Mouse (Mus musculus): ENCODE measurements around the gene Spp2. TPM values are rescaled to one million over a fixed set of nuclear protein-coding genes. Genes with fewer than 3 reads are reported as not detected.

Gene Spp2
- polyA plus RNA-seq, 1 experiment, result not detected

- Histone ChIP-seq H3K79me2 (ENCODE audit: control insufficient read depth, insufficient read depth) (no peaks in the 10 kb centered on the region), H3K27me3 (ENCODE audit: control insufficient read depth, insufficient read depth, insufficient read length) (no peaks in the 10 kb centered on the region), H3K4me2 (ENCODE audit: low read depth) (no peak overlapping the region), H3K36me3 (ENCODE audit: control insufficient read depth, insufficient read depth) (no peaks in the 10 kb centered on the region), H3ac (ENCODE audit: control insufficient read depth, insufficient read length) (no peak overlapping the region), H3K4me3 (no peak overlapping the region)
- TF ChIP-seq REST (IDR thresholded peaks at IDR 0.05; ENCODE audit: insufficient read depth, insufficient read length) (no peak), USF1 (IDR thresholded peaks at IDR 0.05; ENCODE audit: low read depth) (no peak), TCF3 (IDR thresholded peaks at IDR 0.05; ENCODE audit: insufficient read length, low read depth) (no peak), POLR2AphosphoS2 (IDR thresholded peaks at IDR 0.05; ENCODE audit: insufficient read length, low read depth) (no peak), CEBPB (IDR thresholded peaks at IDR 0.05; ENCODE audit: insufficient read depth, poor library complexity, severe bottlenecking) (no peak), SRF (IDR thresholded peaks at IDR 0.05; ENCODE audit: control insufficient read depth, insufficient read length, low read depth) (no peak), MYOG (IDR thresholded peaks at IDR 0.05; ENCODE audit: control insufficient read depth in 1 of 3, insufficient read depth in 1 of 3, insufficient read length in 2 of 3, low read depth in 2 of 3) (no peak), TCF12 (IDR thresholded peaks at IDR 0.05; ENCODE audit: insufficient read depth, poor library complexity, severe bottlenecking) (no peak), MAX (IDR thresholded peaks at IDR 0.05; ENCODE audit: low read depth) (no peak), E2F4 (IDR thresholded peaks at IDR 0.05; ENCODE audit: insufficient read depth) (no peak), POLR2A (IDR thresholded peaks at IDR 0.05; ENCODE audit: insufficient read length, low read depth) (no peak), MYOD1 (IDR thresholded peaks at IDR 0.05; ENCODE audit: control insufficient read depth in 1 of 3, insufficient read length in 2 of 3, low read depth in 2 of 3) (no peak)
Observed at GRCm38 (mm10) chr1:88449741-88450140, 43.0 kb downstream of the Spp2 start.

GRCm38 (mm10) chr1:88450668-88451067 lies 43.9 kb downstream of the Spp2 start:
- no peaks in the 10 kb centered on the region for H3K27me3 ChIP-seq (ENCODE audit: control insufficient read depth, insufficient read depth, insufficient read length)
- H3K4me2 ChIP-seq (ENCODE audit: low read depth), result no peak overlapping the region
- no peak overlapping the region for H3ac ChIP-seq (ENCODE audit: control insufficient read depth, insufficient read length)
- H3K79me2 ChIP-seq (ENCODE audit: control insufficient read depth, insufficient read depth), result no peaks in the 10 kb centered on the region
- no peak overlapping the region for H3K4me3 ChIP-seq
- no peaks in the 10 kb centered on the region for H3K36me3 ChIP-seq (ENCODE audit: control insufficient read depth, insufficient read depth)
- TF ChIP-seq USF1 (IDR thresholded peaks at IDR 0.05; ENCODE audit: low read depth), result no peak
- TF ChIP-seq REST (IDR thresholded peaks at IDR 0.05; ENCODE audit: insufficient read depth, insufficient read length), result no peak
- TF ChIP-seq POLR2A (IDR thresholded peaks at IDR 0.05; ENCODE audit: insufficient read length, low read depth), result no peak
- TF ChIP-seq POLR2AphosphoS2 (IDR thresholded peaks at IDR 0.05; ENCODE audit: insufficient read length, low read depth), result no peak
- no peak for TF ChIP-seq E2F4 (IDR thresholded peaks at IDR 0.05; ENCODE audit: insufficient read depth)
- no peak for TF ChIP-seq MAX (IDR thresholded peaks at IDR 0.05; ENCODE audit: low read depth)
- TF ChIP-seq MYOG (IDR thresholded peaks at IDR 0.05; ENCODE audit: control insufficient read depth in 1 of 3, insufficient read depth in 1 of 3, insufficient read length in 2 of 3, low read depth in 2 of 3), result no peak
- no peak for TF ChIP-seq SRF (IDR thresholded peaks at IDR 0.05; ENCODE audit: control insufficient read depth, insufficient read length, low read depth)
- no peak for TF ChIP-seq TCF12 (IDR thresholded peaks at IDR 0.05; ENCODE audit: insufficient read depth, poor library complexity, severe bottlenecking)
- TF ChIP-seq MYOD1 (IDR thresholded peaks at IDR 0.05; ENCODE audit: control insufficient read depth in 1 of 3, insufficient read length in 2 of 3, low read depth in 2 of 3), result no peak
- TF ChIP-seq TCF3 (IDR thresholded peaks at IDR 0.05; ENCODE audit: insufficient read length, low read depth), result no peak
- TF ChIP-seq CEBPB (IDR thresholded peaks at IDR 0.05; ENCODE audit: insufficient read depth, poor library complexity, severe bottlenecking), result no peak

- no peaks in the 10 kb centered on the region for H3K36me3 ChIP-seq (ENCODE audit: control insufficient read depth, insufficient read depth)
- H3K79me2 ChIP-seq (ENCODE audit: control insufficient read depth, insufficient read depth), result no peaks in the 10 kb centered on the region
- no peak for TF ChIP-seq TCF3 (IDR thresholded peaks at IDR 0.05; ENCODE audit: insufficient read length, low read depth)
- no peak for TF ChIP-seq POLR2A (IDR thresholded peaks at IDR 0.05; ENCODE audit: insufficient read length, low read depth)
- TF ChIP-seq TCF12 (IDR thresholded peaks at IDR 0.05; ENCODE audit: insufficient read depth, poor library complexity, severe bottlenecking), result no peak
- TF ChIP-seq E2F4 (IDR thresholded peaks at IDR 0.05; ENCODE audit: insufficient read depth), result no peak
- no peak for TF ChIP-seq MYOD1 (IDR thresholded peaks at IDR 0.05; ENCODE audit: control insufficient read depth in 1 of 3, insufficient read length in 2 of 3, low read depth in 2 of 3)
- no peak for TF ChIP-seq POLR2AphosphoS2 (IDR thresholded peaks at IDR 0.05; ENCODE audit: insufficient read length, low read depth)
- no peak for TF ChIP-seq USF1 (IDR thresholded peaks at IDR 0.05; ENCODE audit: low read depth)
- TF ChIP-seq MAX (IDR thresholded peaks at IDR 0.05; ENCODE audit: low read depth), result no peak
- no peak for TF ChIP-seq MYOG (IDR thresholded peaks at IDR 0.05; ENCODE audit: control insufficient read depth in 1 of 3, insufficient read depth in 1 of 3, insufficient read length in 2 of 3, low read depth in 2 of 3)
- TF ChIP-seq REST (IDR thresholded peaks at IDR 0.05; ENCODE audit: insufficient read depth, insufficient read length), result no peak
- TF ChIP-seq CEBPB (IDR thresholded peaks at IDR 0.05; ENCODE audit: insufficient read depth, poor library complexity, severe bottlenecking), result no peak
- TF ChIP-seq SRF (IDR thresholded peaks at IDR 0.05; ENCODE audit: control insufficient read depth, insufficient read length, low read depth), result no peak
- H3ac ChIP-seq (ENCODE audit: control insufficient read depth, insufficient read length), result no peak overlapping the region
- H3K27me3 ChIP-seq (ENCODE audit: control insufficient read depth, insufficient read depth, insufficient read length), result no peaks in the 10 kb centered on the region
- H3K4me3 ChIP-seq, result no peak overlapping the region
- no peak overlapping the region for H3K4me2 ChIP-seq (ENCODE audit: low read depth)
Observed at GRCm38 (mm10) chr1:88452198-88452597, 45.4 kb downstream of the Spp2 start.

- H3K27me3 ChIP-seq (ENCODE audit: control insufficient read depth, insufficient read depth, insufficient read length), result no peaks in the 10 kb centered on the region
- no peak for TF ChIP-seq E2F4 (IDR thresholded peaks at IDR 0.05; ENCODE audit: insufficient read depth)
- no peak for TF ChIP-seq MYOG (IDR thresholded peaks at IDR 0.05; ENCODE audit: control insufficient read depth in 1 of 3, insufficient read depth in 1 of 3, insufficient read length in 2 of 3, low read depth in 2 of 3)
- TF ChIP-seq POLR2A (IDR thresholded peaks at IDR 0.05; ENCODE audit: insufficient read length, low read depth), result no peak
- no peak for TF ChIP-seq POLR2AphosphoS2 (IDR thresholded peaks at IDR 0.05; ENCODE audit: insufficient read length, low read depth)
- no peak for TF ChIP-seq TCF3 (IDR thresholded peaks at IDR 0.05; ENCODE audit: insufficient read length, low read depth)
- TF ChIP-seq TCF12 (IDR thresholded peaks at IDR 0.05; ENCODE audit: insufficient read depth, poor library complexity, severe bottlenecking), result no peak
- TF ChIP-seq USF1 (IDR thresholded peaks at IDR 0.05; ENCODE audit: low read depth), result no peak
- no peaks in the 10 kb centered on the region for H3K79me2 ChIP-seq (ENCODE audit: control insufficient read depth, insufficient read depth)
- no peak overlapping the region for H3K4me2 ChIP-seq (ENCODE audit: low read depth)
- H3K36me3 ChIP-seq (ENCODE audit: control insufficient read depth, insufficient read depth), result no peaks in the 10 kb centered on the region
- no peak overlapping the region for H3ac ChIP-seq (ENCODE audit: control insufficient read depth, insufficient read length)
- H3K4me3 ChIP-seq, result no peak overlapping the region
Observed at GRCm38 (mm10) chr1:88454703-88455102, 47.9 kb downstream of the Spp2 start.
